Mouse (Mus musculus) forebrain, embryonic 16.5 days (tissue): Measurements from ENCODE around the gene Chd3. TPM values are rescaled to one million over a fixed set of nuclear protein-coding genes. Genes with fewer than 3 reads are reported as not detected.
"Not testable (repeated sequence)": the region's sequence is repeated elsewhere in the genome, so short reads cannot be mapped to it uniquely, and the experiment has no call there.

ENCODE experiments used
- ATAC-seq: fragments of 200-750 bp; cut with Nextera tagmentation; 2 replicates; pipeline ENCODE4 v1.8.0; 2017; ENCODE audit warnings: mild to moderate bottlenecking, moderate library complexity
- H3K27ac ChIP-seq: fragments of 300-500 bp; sonication (generic); 2 replicates; pipeline ENCODE4 v1.5.1; 2014; ENCODE audit warnings: low read length, control low read depth
- H3K27me3 ChIP-seq: fragments of 300-500 bp; sonication (generic); replicated peaks from 2 replicates; pipeline ENCODE4 v1.6.1; 2014; ENCODE audit warnings: low read length; ENCODE audit not compliant: control insufficient read depth, insufficient read depth
- H3K36me3 ChIP-seq: fragments of 300-500 bp; sonication (generic); 2 replicates; pipeline ENCODE4 v1.6.1; 2014; ENCODE audit not compliant: control insufficient read depth, insufficient read depth
- H3K4me1 ChIP-seq: fragments of 300-500 bp; sonication (generic); replicated peaks from 2 replicates; pipeline ENCODE4 v1.6.1; 2014; ENCODE audit warnings: low read length; ENCODE audit not compliant: control insufficient read depth, insufficient read depth
- H3K4me2 ChIP-seq: fragments of 300-500 bp; sonication (generic); 2 replicates; pipeline ENCODE4 v1.6.1; 2014; ENCODE audit warnings: mild to moderate bottlenecking, low read length, control low read depth
- H3K4me3 ChIP-seq: fragments of 300-500 bp; sonication (generic); replicated peaks from 2 replicates; pipeline ENCODE4 v1.5.1; 2014; ENCODE audit warnings: mild to moderate bottlenecking, low read length, control low read depth
- H3K9ac ChIP-seq: fragments of 300-500 bp; sonication (generic); replicated peaks from 2 replicates; pipeline ENCODE4 v1.6.1; 2014; ENCODE audit warnings: low read depth, low read length, control low read depth
- H3K9me3 ChIP-seq: fragments of 300-500 bp; sonication (generic); 2 replicates; pipeline ENCODE4 v1.6.1; 2016; ENCODE audit warnings: low read length; ENCODE audit not compliant: control insufficient read depth
- WGBS: fragments of 180-500 bp; shearing (Covaris S2); extraction: QIAGEN DNeasy Blood & Tissue Kit; methylation state at CpG from one replicate; pipeline ENCODE4 v1.1.7; 2014; 5-methylcytosine and 5-hydroxymethylcytosine counted together
- polyA plus RNA-seq: library from polyadenylated mRNA; unstranded; fragments of >200 nt; fragmentation: Nextera tagmentation; extraction: Ambion mirVana; gene quantifications from 2 replicates; pipeline ENCODE4 v1.2.1, GENCODE M21; 2015

Gene Chd3
- polyA plus RNA-seq, 1 experiment from 2014 or later, result 146 TPM

GRCm38 (mm10) chr11:69322693-69323471, 46.3 kb downstream of the Chd3 start:
- Histone ChIP-seq H3K4me2 (peak overlapping the region; percentile 73), H3K36me3 (peaks cover 7% of the 10 kb centered on the region; the same call in 1 of the 2 replicates), H3K9ac (peak overlapping the region; percentile 78), H3K27ac (peak overlapping the region; percentile 91), H3K9me3 (no peaks in the 10 kb centered on the region), H3K4me1 (peaks cover 46% of the 10 kb centered on the region), H3K4me3 (peak overlapping the region; percentile 50), H3K27me3 (no peaks in the 10 kb centered on the region)
- WGBS, result 10% methylated on average over 18 of the region's 18 CpGs
- ATAC-seq, result no peak

- H3K4me1 ChIP-seq, result peaks cover 44% of the 10 kb centered on the region
- H3K27me3 ChIP-seq, result no peaks in the 10 kb centered on the region
- peak overlapping the region; percentile 15; the same call in 1 of the 2 replicates for H3K9ac ChIP-seq
- no peak for ATAC-seq
- peak overlapping the region; percentile 50 for H3K4me3 ChIP-seq
- H3K36me3 ChIP-seq, result peaks cover 14% of the 10 kb centered on the region
- H3K9me3 ChIP-seq, result no peaks in the 10 kb centered on the region
- WGBS, result 48% methylated on average over 6 of the region's 6 CpGs
- no peak overlapping the region for H3K27ac ChIP-seq
- H3K4me2 ChIP-seq, result peak overlapping the region; percentile 73
Measured at GRCm38 (mm10) chr11:69322010-69322409, 47.2 kb downstream of the Chd3 start.

GRCm38 (mm10) chr11:69321580-69321979, 47.6 kb downstream of the Chd3 start:
- Histone ChIP-seq H3K9me3 (no peaks in the 10 kb centered on the region), H3K4me2 (peak overlapping the region; percentile 73; the same call in 1 of the 2 replicates), H3K27me3 (no peaks in the 10 kb centered on the region), H3K36me3 (peaks cover 14% of the 10 kb centered on the region), H3K9ac (0 out of 2 replicates have a peak overlapping the region, but pooled peaks have one; percentile 15), H3K4me1 (peaks cover 40% of the 10 kb centered on the region), H3K27ac (no peak overlapping the region), H3K4me3 (no peak overlapping the region)
- ATAC-seq, result no peak
- WGBS, result 90% methylated on average over 6 of the region's 6 CpGs

- H3K4me1 ChIP-seq, result peaks cover 19% of the 10 kb centered on the region
- not testable (repeated sequence) for ATAC-seq, H3K4me3 ChIP-seq, H3K27me3 ChIP-seq, H3K9me3 ChIP-seq, H3K9ac ChIP-seq, H3K4me2 ChIP-seq, H3K27ac ChIP-seq
- H3K36me3 ChIP-seq, result peaks cover 14% of the 10 kb centered on the region
- 88% methylated on average over 3 of the region's 3 CpGs for WGBS
Measured at GRCm38 (mm10) chr11:69318000-69318399, 51.2 kb downstream of the Chd3 start.

GRCm38 (mm10) chr11:69316361-69316760, 52.8 kb downstream of the Chd3 start:
- ATAC-seq, result no peak
- Histone ChIP-seq H3K9me3 (no peaks in the 10 kb centered on the region), H3K27ac (no peak overlapping the region), H3K4me3 (no peak overlapping the region), H3K9ac (no peak overlapping the region), H3K4me2 (no peak overlapping the region), H3K27me3 (no peaks in the 10 kb centered on the region), H3K4me1 (0 out of 2 replicates have a peak, but pooled peaks cover 4% of the 10 kb centered on the region), H3K36me3 (peaks cover 16% of the 10 kb centered on the region)
- WGBS, result 98% methylated on average over 6 of the region's 6 CpGs

- H3K27ac ChIP-seq, result no peak overlapping the region
- no peak overlapping the region for H3K9ac ChIP-seq
- WGBS, result 74% methylated on average over 7 of the region's 7 CpGs
- no peaks in the 10 kb centered on the region for H3K27me3 ChIP-seq
- H3K4me3 ChIP-seq, result no peak overlapping the region
- H3K4me2 ChIP-seq, result no peak overlapping the region
- no peak for ATAC-seq
- peaks cover 31% of the 10 kb centered on the region for H3K36me3 ChIP-seq
- no peaks in the 10 kb centered on the region for H3K9me3 ChIP-seq
- no peaks in the 10 kb centered on the region for H3K4me1 ChIP-seq
Measured at GRCm38 (mm10) chr11:69311266-69311665, 57.9 kb downstream of the Chd3 start.

GRCm38 (mm10) chr11:69306039-69306438, 63.2 kb downstream of the Chd3 start:
- Histone ChIP-seq H3K27ac (no peak overlapping the region), H3K36me3 (peaks cover 41% of the 10 kb centered on the region), H3K4me1 (no peaks in the 10 kb centered on the region), H3K9ac (no peak overlapping the region), H3K27me3 (no peaks in the 10 kb centered on the region), H3K9me3 (no peaks in the 10 kb centered on the region), H3K4me2 (no peak overlapping the region), H3K4me3 (no peak overlapping the region)
- 96% methylated on average over 2 of the region's 2 CpGs for WGBS
- no peak for ATAC-seq

GRCm38 (mm10) chr11:69305291-69305690, 63.9 kb downstream of the Chd3 start:
- H3K9ac ChIP-seq, result no peak overlapping the region
- no peaks in the 10 kb centered on the region for H3K27me3 ChIP-seq
- no peak overlapping the region for H3K27ac ChIP-seq
- peaks cover 33% of the 10 kb centered on the region for H3K36me3 ChIP-seq
- no peak overlapping the region for H3K4me2 ChIP-seq
- H3K4me1 ChIP-seq, result no peaks in the 10 kb centered on the region
- ATAC-seq, result no peak
- no peaks in the 10 kb centered on the region for H3K9me3 ChIP-seq
- whole genome bisulfite sequencing, result 94% methylated on average over 9 of the region's 9 CpGs
- no peak overlapping the region for H3K4me3 ChIP-seq

GRCm38 (mm10) chr11:69302817-69303216, 66.4 kb downstream of the Chd3 start:
- Histone ChIP-seq H3K27ac (no peak overlapping the region), H3K4me1 (no peaks in the 10 kb centered on the region), H3K27me3 (no peaks in the 10 kb centered on the region), H3K4me2 (no peak overlapping the region), H3K4me3 (no peak overlapping the region), H3K36me3 (peaks cover 21% of the 10 kb centered on the region), H3K9ac (no peak overlapping the region), H3K9me3 (no peaks in the 10 kb centered on the region)
- ATAC-seq, result no peak
- WGBS, result 74% methylated on average over 7 of the region's 7 CpGs
